Mouse (Mus musculus): ENCODE data around the gene Ndufb7.
A peak's percentile ranks its signal among the peaks of the same experiment; 100 is the strongest.

The Ndufb7 gene

DNA sequence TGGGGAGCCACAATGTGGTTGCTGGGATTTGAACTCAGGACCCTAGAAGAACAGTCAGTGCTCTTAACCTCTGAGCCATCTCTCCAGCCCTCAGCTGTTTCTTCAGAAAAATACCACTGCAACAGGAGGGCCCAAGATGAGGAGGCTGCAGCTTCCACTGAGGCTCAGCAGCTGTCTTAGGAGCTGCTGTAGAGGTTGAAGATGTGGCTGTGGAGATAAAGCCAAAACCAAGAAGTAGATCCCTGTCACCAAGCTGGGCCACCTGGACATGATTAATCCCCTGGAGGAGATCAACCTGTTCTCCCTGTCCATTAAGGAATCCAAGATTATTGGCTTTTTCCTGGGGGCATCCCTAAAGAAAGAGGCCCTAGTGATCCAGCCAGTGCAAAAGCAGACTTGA is 33.3 kb downstream of the Ndufb7 start:
- no peak for DNase-seq (ENCODE audit: low read depth in 2 of 2, low spot score in 2 of 2)

- DNase-seq (ENCODE audit: low read depth in 2 of 2, low spot score in 2 of 2), result no peak
Measured at GRCm38 (mm10) chr8:83602650-83603029, 36.2 kb downstream of the Ndufb7 start.

GRCm38 (mm10) chr8:83607661-83608397 is 41.4 kb downstream of the Ndufb7 start, which contains the start of the genes Tecr and Dnajb1:
TSS of gene Tecr (minus strand) at chr8:83607971.
TSS of gene Dnajb1 (plus strand) at chr8:83608193.
- peak; percentile 100 for DNase-seq (ENCODE audit: low read depth in 2 of 2, low spot score in 2 of 2)

GRCm38 (mm10) chr8:83608398-83608829 is 41.9 kb downstream of the Ndufb7 start:
- DNase-seq (ENCODE audit: low read depth in 2 of 2, low spot score in 2 of 2), result peak; percentile 77 to 81

GRCm38 (mm10) chr8:83609086-83609485 is 42.6 kb downstream of the Ndufb7 start:
- no peak for DNase-seq (ENCODE audit: low read depth in 2 of 2, low spot score in 2 of 2)

- no peak for DNase-seq (ENCODE audit: low read depth in 2 of 2, low spot score in 2 of 2)
Measured at GRCm38 (mm10) chr8:83609547-83610180, 43.2 kb downstream of the Ndufb7 start.

DNA sequence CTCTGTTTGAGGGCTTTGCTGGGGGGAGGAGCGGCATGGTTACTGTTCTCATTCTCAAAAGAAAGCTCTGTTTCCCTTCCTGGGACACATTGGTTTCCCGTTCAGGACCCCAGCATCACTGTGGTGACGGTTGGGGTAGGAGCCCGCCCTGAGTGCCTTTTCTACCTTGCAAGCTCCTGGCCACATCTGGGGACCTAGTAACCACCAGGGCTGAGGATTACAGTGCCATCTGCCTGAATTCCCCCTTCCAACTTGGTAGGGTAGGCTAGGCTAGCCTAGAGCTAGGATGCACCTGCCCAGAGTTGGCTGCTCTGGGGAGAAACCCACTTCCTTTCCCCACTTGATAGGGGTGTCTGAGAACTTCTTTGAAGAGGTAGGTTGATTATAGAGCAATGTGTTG is 45.5 kb downstream of the Ndufb7 start:
- peak; percentile 58 for DNase-seq (ENCODE audit: low read depth in 2 of 2, low spot score in 2 of 2)

DNA sequence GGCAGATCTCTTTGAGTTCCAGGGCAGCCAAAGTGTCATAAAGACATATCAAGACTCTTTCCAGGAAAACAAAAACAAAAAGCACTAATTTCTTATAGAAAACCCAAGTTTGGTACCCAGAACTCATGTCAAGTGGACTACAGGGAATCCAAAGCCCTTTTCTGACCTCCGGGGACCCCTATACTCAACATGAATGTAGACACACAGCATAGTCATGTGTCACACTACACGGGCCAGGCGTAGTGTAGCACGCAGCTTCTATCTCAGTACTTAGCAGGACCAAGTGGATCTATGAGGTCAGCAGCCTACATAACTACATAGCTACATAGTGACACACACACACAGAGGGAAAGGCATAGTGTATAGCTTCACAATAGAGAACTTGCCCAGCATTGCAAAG is 47.2 kb downstream of the Ndufb7 start:
- no peak for DNase-seq (ENCODE audit: low read depth in 2 of 2, low spot score in 2 of 2)

- DNase-seq (ENCODE audit: low read depth in 2 of 2, low spot score in 2 of 2), result no peak
Measured at GRCm38 (mm10) chr8:83616625-83617024, 50.2 kb downstream of the Ndufb7 start.

GRCm38 (mm10) chr8:83617111-83617510 is 50.6 kb downstream of the Ndufb7 start:
- DNase-seq (ENCODE audit: low read depth in 2 of 2, low spot score in 2 of 2), result no peak

GRCm38 (mm10) chr8:83618566-83618965 is 52.1 kb downstream of the Ndufb7 start:
- DNase-seq (ENCODE audit: low read depth in 2 of 2, low spot score in 2 of 2), result no peak

- DNase-seq (ENCODE audit: low read depth in 2 of 2, low spot score in 2 of 2), result no peak
Measured at GRCm38 (mm10) chr8:83619568-83620285, 53.3 kb downstream of the Ndufb7 start.
